Mouse (Mus musculus) thymus, postnatal 25 days (tissue): ENCODE results near the gene 2310057M21Rik.

Experiments
- DNase-seq: peaks from one replicate; pipeline ENCODE4 v3.0.0; 2022

Gene 2310057M21Rik

DNA sequence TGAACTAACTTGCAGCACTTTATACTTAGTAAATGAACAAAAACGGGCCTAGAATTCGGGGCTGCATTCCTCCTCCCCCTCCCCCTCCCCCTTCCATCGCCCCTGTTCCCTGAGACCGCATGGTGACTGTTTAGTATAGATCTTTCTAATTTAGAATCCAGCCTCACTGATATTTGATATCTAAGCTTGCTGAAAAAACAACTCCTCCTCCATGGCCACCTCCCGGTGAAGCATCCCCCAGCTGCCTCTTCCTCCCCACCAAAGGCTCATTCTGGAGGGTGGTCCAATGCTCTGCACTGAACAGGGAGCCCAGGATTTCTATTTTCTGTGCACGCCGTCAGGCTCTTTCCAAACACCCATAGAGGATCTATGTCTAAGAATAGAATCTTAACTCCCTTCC lies 44.2 kb downstream of the 2310057M21Rik start:
- no peak for DNase-seq

DNA sequence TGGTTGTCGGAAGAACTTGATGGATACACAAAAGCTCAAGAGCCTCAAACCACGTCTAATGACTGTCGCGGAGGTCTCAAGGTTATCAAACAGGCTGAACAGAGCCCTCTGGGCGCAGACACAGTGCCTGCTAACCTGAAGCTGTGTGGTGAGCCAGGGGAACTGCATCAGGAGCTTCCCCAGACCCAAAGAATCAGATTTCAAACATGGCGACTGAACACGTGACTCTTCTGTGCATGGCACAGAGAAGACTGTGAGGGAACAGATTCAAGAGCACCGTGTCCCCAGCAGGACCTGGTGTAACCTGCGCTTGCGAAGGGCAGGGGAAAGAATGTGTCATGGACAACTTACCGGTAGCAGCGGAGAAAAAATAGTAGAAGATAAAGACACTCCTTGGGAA lies 45.0 kb downstream of the 2310057M21Rik start:
- DNase-seq: no peak

GRCm38 (mm10) chr7:131314493-131314892 lies 48.1 kb downstream of the 2310057M21Rik start:
- no peak for DNase-seq

DNA sequence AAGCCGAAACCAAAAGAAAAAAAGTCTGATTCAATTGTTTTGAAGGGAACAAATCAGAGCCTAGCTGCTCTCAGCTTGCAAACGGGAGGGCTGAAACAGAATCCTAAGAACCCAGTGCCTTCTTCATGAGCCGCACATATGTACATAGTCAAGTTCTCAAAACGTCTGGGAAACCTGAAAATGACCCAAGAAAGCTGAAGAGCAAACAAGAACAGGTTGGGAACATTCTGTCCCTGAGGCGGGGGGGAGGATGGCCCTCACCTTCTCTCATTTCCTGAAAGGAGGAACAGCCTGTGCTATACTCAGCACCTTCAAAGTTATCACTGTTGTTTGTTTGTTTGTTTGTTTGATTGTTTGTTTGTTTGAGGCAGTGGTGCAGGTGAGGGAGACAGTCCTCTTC lies 55.8 kb downstream of the 2310057M21Rik start:
- no peak for DNase-seq

- DNase-seq: no peak
Observed at GRCm38 (mm10) chr7:131303340-131303739, 59.2 kb downstream of the 2310057M21Rik start.

- no peak for DNase-seq
Observed at GRCm38 (mm10) chr7:131297151-131297550, 65.4 kb downstream of the 2310057M21Rik start.
